Mouse (Mus musculus) ovary, adult 18-20 months (tissue): Measurements from ENCODE around the gene Gm3417.
"Not testable (repeated sequence)": the region's sequence is repeated elsewhere in the genome, so short reads cannot be mapped to it uniquely, and the experiment has no call there.

Experiments used
- DNase-seq: peaks from one replicate; pipeline ENCODE4 v3.0.0; 2022; ENCODE audit warnings: low spot score, mixed read lengths

Gene Gm3417

DNA sequence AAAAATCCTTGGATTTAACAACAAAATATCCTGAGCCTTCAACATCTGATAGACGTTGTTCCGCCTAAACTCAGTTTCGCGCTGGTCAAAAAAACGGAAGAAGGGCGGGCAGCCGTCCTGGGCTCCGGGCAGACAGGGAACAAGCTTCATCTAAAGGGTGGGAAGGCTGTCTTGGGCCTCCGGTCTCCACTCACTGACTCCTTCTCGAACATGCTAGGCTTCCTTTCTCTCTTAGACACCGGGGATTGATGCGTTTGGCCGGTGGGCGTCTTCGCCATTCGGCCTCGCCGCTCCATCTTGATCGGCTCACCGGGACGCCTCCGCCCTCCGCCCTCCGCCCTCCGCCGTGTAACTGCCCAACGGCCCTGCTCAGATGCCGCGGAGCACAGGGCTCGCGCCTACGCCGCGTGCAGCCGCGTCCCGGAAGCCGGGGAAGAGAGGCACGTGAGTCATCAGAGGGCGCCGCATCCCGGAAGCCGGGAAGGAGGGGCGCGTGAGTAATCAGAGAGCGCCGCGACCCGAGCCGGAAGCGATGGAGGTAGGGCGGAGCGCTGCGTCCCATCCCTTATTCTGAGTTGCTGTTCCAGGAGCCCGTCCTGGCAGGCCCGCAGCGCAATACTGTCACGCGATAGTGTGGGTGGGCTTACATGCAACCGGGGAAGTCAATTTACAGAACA is at the start of gene Gm3417, which contains the start of gene 9030025P20Rik:
TSS of gene Gm3417 (minus strand) at position 429 of the 677 bp plus-strand sequence.
TSS of gene 9030025P20Rik (plus strand) at position 107 of the 677 bp plus-strand sequence.
- DNase-seq: not testable (repeated sequence)

DNA sequence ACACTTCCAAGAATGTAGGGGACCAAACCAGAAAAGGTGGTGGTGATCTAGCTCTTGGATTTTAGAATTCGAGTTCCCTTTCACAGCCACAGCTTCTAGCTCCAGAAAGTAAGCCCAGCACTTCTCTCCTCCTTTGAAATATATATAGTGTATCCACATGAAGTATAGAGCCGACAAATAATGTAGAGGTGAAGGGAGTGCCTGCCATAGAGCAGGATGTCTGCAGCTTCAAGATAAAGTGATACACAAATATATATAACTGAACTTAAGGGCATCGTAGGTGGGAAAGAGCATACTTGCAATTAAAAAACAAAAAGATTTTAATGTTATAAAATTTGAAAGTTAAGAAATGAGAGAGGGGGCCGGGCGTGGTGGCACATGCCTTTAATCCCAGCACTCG is 46.9 kb upstream of the Gm3417 start:
- not testable (repeated sequence) for DNase-seq

DNA sequence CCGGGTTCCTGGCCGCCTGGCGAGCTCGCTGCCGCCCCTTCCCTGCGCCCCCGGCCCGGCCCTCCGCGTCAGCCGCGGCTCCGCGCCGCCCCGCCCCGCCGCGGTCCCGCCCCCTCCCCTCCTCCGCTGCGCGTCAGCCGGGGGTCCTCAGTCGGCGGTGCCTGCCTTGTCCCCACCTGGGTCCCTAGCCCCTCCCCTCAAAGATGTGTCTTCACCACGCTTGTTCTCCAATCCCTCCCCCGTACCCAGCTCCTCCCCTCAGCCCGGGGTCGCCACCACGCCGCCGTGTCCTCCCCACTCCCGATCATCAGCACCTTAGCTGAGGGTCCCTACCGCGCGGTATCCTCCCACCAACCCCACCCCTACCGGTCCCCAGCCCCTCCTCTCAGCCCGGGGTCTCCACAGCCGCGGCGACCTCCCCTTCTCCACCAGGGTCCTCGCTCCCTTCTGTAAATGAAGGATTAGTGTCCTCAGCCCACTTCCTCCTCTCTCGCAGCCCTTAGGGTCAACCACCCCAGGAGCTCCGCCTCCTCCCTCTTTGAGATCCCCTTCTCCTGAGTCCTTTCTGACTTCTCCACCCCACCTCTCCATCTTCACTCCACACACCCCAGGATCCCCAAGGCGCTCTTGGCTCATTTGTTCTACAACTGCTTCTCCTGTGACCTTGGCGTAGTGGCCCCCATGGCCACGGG is 46.1 kb upstream of the Gm3417 start:
- not testable (repeated sequence) for DNase-seq

- DNase-seq: not testable (repeated sequence)
These were observed 45.4 kb upstream of the Gm3417 start for GRCm38 (mm10) chr17:15023878-15024492.

GRCm38 (mm10) chr17:15021503-15022220 is 43.1 kb upstream of the Gm3417 start:
- DNase-seq: peak; percentile 2

DNA sequence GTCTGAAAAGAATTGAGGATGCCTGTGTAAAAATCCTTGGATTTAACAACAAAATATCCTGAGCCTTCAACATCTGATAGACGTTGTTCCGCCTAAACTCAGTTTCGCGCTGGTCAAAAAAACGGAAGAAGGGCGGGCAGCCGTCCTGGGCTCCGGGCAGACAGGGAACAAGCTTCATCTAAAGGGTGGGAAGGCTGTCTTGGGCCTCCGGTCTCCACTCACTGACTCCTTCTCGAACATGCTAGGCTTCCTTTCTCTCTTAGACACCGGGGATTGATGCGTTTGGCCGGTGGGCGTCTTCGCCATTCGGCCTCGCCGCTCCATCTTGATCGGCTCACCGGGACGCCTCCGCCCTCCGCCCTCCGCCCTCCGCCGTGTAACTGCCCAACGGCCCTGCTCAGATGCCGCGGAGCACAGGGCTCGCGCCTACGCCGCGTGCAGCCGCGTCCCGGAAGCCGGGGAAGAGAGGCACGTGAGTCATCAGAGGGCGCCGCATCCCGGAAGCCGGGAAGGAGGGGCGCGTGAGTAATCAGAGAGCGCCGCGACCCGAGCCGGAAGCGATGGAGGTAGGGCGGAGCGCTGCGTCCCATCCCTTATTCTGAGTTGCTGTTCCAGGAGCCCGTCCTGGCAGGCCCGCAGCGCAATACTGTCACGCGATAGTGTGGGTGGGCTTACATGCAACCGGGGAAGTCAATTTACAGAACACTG is 31.3 kb upstream of the Gm3417 start, which contains the start of gene Gm3435:
TSS of gene Gm3435 (plus strand) at position 471 of the 708 bp plus-strand sequence.
- DNase-seq: not testable (repeated sequence)

DNA sequence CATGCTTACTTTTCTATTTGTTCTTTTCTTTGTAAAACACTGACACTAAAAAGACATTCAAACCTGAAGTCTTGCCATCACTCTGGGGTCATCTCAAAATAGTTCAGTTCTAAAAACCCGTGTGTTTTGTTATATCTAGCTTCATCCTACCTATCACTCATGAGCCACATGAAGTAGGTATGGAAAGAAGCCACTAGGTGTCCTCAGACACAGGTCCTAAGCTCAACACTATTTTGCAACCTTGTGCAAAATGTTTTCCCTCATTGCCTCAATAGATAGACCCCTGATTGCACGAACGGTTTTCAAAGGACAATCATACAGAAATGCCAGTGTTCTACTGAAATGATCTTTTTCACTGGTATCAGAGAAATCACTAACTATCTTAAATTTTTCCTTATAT is 30.5 kb upstream of the Gm3417 start:
- DNase-seq: not testable (repeated sequence)

DNA sequence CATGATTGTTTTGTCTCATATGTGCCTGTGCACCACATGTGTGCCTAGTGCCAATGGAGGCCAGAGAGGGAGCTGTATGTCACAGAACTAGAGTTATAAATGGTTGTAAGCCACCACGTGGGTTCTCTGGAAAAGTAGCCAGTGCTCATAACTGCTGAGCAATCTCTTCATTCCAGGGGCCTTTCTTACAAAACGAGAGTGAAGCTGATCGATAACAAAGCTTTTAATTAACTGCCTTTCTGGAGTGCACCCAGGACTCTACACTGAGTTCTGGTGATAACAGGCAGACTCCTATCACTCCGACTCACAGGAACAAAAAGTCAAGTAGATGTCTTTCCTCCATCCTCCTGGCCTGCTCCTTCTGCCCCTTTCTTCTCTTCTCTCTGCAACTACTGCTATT is 21.5 kb upstream of the Gm3417 start:
- DNase-seq: not testable (repeated sequence)

- DNase-seq: not testable (repeated sequence)
These were observed 15.6 kb upstream of the Gm3417 start for GRCm38 (mm10) chr17:14994140-14994539.

DNA sequence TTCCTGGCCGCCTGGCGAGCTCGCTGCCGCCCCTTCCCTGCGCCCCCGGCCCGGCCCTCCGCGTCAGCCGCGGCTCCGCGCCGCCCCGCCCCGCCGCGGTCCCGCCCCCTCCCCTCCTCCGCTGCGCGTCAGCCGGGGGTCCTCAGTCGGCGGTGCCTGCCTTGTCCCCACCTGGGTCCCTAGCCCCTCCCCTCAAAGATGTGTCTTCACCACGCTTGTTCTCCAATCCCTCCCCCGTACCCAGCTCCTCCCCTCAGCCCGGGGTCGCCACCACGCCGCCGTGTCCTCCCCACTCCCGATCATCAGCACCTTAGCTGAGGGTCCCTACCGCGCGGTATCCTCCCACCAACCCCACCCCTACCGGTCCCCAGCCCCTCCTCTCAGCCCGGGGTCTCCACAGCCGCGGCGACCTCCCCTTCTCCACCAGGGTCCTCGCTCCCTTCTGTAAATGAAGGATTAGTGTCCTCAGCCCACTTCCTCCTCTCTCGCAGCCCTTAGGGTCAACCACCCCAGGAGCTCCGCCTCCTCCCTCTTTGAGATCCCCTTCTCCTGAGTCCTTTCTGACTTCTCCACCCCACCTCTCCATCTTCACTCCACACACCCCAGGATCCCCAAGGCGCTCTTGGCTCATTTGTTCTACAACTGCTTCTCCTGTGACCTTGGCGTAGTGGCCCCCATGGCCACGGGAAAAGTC is 14.7 kb upstream of the Gm3417 start:
- DNase-seq: not testable (repeated sequence)

DNA sequence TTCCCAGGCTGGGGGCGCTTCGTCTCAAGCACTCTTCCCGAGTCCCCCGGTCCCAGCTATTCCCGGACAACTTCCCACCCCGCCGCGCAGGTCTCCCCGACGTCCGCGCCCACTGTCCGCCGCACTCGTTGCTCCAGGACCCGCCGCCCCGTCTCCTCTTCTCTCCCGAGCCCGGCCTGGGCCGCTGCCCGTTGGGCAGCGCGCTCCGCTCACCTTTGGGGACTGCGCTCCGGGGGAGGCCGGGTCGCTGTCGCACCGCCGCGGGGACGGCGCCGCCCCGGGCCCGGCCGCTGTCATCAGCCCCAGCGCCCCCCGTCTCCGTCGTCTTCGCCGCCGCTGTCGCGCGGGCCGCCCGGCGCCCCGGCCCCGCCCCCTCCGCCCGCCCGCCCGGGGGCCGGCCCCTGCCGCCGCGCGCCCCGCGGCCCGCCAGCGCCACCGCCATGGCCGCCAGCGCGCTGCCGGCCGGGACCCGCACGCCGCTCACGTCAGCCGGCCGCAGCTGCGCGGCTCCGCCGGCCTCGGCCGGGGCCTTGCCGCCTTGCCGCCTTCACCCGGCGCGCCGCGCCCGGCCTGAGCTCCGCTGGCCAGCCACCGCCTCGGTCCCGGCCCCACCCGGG is 14.0 kb upstream of the Gm3417 start:
- not testable (repeated sequence) for DNase-seq

DNA sequence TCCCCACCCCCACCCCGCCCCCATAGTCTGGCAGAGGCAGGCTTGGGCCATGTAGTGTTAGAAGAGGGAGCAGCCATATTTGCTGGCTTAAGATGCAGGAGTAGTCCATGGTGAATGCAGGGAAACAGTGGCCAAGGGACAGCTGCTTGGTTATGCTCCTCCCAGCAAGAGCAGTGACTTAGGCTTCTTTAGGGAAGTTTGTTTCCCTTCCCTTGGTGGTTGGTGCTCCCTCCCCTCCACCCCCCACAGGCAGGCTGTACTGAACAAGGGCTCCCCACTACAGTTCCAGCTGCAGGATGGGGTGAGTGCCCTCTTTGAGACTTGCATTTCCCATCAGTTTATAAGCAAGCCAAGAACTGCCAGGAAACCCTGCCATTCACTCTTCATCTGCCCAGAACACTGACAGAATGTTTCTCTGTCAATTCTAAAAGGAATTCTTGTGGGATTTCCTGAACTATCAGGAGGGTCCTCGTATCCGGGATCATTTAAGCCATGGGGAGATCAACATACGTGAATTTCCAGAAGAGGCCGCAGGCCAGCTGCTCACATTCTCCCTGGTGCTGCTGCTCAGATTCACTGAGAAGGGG is 11.6 kb upstream of the Gm3417 start:
- not testable (repeated sequence) for DNase-seq

GRCm38 (mm10) chr17:14977718-14978361 is 750 bp downstream of the Gm3417 start:
- not testable (repeated sequence) for DNase-seq

GRCm38 (mm10) chr17:14968373-14968913 is 10.1 kb downstream of the Gm3417 start:
- DNase-seq: not testable (repeated sequence)

GRCm38 (mm10) chr17:14961557-14962154 is 16.9 kb downstream of the Gm3417 start:
- not testable (repeated sequence) for DNase-seq

DNA sequence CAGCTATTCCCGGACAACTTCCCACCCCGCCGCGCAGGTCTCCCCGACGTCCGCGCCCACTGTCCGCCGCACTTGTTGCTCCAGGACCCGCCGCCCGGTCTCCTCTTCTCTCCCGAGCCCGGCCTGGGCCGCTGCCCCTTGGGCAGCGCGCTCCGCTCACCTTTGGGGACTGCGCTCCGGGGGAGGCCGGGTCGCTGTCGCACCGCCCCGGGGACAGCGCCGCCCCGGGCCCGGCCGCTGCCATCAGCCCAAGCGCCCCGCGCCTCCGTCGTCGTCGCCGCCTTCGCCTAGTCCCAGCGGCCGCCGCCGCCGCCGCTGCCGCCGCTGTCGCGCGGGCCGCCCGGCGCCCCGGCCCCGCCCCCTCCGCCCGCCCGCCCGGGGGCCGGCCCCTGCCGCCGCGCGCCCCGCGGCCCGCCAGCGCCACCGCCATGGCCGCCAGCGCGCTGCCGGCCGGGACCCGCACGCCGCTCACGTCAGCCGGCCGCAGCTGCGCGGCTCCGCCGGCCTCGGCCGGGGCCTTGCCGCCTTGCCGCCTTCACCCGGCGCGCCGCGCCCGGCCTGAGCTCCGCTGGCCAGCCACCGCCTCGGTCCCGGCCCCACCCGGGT is 17.5 kb downstream of the Gm3417 start, which contains the start of gene Phf10:
TSS of gene Phf10 (minus strand) at position 323 of the 606 bp plus-strand sequence.
- not testable (repeated sequence) for DNase-seq

DNA sequence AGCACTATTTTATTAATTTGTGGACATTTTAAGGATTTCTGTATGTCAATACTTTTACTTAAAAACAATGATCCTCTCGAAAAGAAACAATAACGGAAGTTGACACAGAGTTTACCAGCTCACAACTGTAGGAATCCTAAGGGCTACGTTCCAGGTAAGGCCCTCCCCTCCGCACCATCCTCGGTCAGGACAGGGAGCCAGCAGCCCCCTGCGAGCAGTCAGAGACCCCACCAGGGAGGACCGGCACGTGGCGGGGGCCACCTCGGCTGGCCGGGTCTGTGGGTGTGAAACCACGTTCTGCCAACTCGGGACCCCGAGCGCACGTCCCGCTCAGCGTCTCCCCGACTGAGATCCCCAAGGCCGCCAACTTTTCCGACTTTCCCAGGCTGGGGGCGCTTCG is 18.1 kb downstream of the Gm3417 start:
- no peak for DNase-seq

DNA sequence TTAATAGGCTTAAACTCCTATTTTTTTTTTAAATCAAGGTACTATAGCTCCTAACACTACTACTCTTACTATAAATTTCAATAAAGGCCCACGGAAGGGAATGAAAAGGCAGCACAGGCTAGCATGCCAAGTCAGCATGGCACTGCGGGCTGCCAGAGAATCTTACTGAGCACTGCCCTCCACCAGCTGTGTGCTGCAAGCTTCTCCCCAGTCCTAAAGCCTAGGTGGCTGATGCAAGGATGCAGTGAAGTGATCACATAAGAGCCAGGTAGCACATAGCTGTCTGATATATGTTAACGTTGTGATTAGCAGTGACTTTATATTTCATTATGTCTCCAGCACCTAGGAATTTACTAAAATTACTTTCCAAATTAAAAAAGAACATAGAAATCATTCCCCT is 18.6 kb downstream of the Gm3417 start:
- DNase-seq: no peak
